Mouse (Mus musculus) hindbrain, embryonic 16.5 days (tissue): ENCODE data around the gene Dusp10. TPM values are rescaled to one million over a fixed set of nuclear protein-coding genes. Genes with fewer than 3 reads are reported as not detected.

ENCODE experiments used
- ATAC-seq: fragments of 200-750 bp; cut with Nextera tagmentation; 2 replicates; pipeline ENCODE4 v1.8.0; 2017; ENCODE audit warnings: moderate TSS enrichment, moderate library complexity
- H3K27ac ChIP-seq: fragments of 300-500 bp; sonication (generic); 2 replicates; pipeline ENCODE4 v1.5.1; 2014; ENCODE audit warnings: low read depth, mild to moderate bottlenecking, control low read depth, low read length, moderate library complexity
- H3K27me3 ChIP-seq: fragments of 300-500 bp; sonication (generic); replicated peaks from 2 replicates; pipeline ENCODE4 v1.6.1; 2014; ENCODE audit warnings: low read length; ENCODE audit not compliant: control insufficient read depth, insufficient read depth
- H3K36me3 ChIP-seq: fragments of 300-500 bp; sonication (generic); 2 replicates; pipeline ENCODE4 v1.6.1; 2014; ENCODE audit warnings: mild to moderate bottlenecking, low read length, moderate library complexity, mixed read lengths; ENCODE audit not compliant: control insufficient read depth, insufficient read depth
- H3K4me1 ChIP-seq: fragments of 300-500 bp; sonication (generic); 2 replicates; pipeline ENCODE4 v1.6.1; 2014; ENCODE audit warnings: low read depth, low read length; ENCODE audit not compliant: control insufficient read depth, insufficient read depth
- H3K4me2 ChIP-seq: fragments of 300-500 bp; sonication (generic); 2 replicates; pipeline ENCODE4 v1.6.1; 2014; ENCODE audit warnings: mild to moderate bottlenecking, low read length, control low read depth, moderate library complexity
- H3K4me3 ChIP-seq: fragments of 300-500 bp; sonication (generic); 2 replicates; pipeline ENCODE4 v1.5.1; 2014; ENCODE audit warnings: mild to moderate bottlenecking, low read length, control low read depth, moderate library complexity
- H3K9ac ChIP-seq: fragments of 300-500 bp; sonication (generic); 2 replicates; pipeline ENCODE4 v1.6.1; 2014; ENCODE audit warnings: low read depth, mild to moderate bottlenecking, control low read depth, low read length, moderate library complexity
- H3K9me3 ChIP-seq: fragments of 300-500 bp; sonication (generic); 2 replicates; pipeline ENCODE4 v1.6.1; 2014; ENCODE audit warnings: mild to moderate bottlenecking, low read length, moderate library complexity; ENCODE audit not compliant: control insufficient read depth
- WGBS: fragments of 180-500 bp; shearing (Covaris S2); extraction: QIAGEN DNeasy Blood & Tissue Kit; methylation state at CpG from one replicate; pipeline ENCODE4 v1.1.7; 2014; 5-methylcytosine and 5-hydroxymethylcytosine counted together
- polyA plus RNA-seq: library from polyadenylated mRNA; unstranded; fragments of >200 nt; fragmentation: Nextera tagmentation; extraction: Ambion mirVana; gene quantifications from 2 replicates; pipeline ENCODE4 v1.2.1, GENCODE M21; 2015

Gene Dusp10
- polyA plus RNA-seq, 1 experiment from 2014 or later = 5.6 TPM

DNA sequence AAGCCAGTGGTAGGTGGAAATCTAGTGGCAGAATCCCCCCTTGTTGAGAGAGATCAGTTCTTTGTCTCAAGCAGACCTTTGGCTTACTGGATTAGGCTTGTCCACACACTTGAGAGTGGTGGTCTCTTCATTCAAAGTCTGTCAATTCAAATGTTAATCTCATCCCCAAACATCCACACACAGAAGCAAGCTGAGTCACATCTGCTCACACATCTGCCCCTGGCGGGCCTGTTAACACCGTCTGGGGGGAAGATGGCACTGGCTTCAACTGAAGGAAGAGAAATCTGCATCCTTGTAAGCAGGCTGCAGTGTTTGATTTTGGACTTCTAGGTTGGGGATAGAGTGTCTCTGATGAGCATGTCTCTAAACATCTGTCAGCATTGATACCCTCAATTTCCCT is 10.9 kb downstream of the Dusp10 start:
- Histone ChIP-seq H3K4me1 (no peaks in the 10 kb centered on the region), H3K27me3 (no peaks in the 10 kb centered on the region), H3K27ac (no peak overlapping the region), H3K36me3 (no peaks in the 10 kb centered on the region), H3K4me2 (no peak overlapping the region), H3K4me3 (no peak overlapping the region), H3K9me3 (no peaks in the 10 kb centered on the region), H3K9ac (no peak overlapping the region)
- ATAC-seq = no peak
- 59% methylated on average over 2 of the region's 2 CpGs for WGBS

DNA sequence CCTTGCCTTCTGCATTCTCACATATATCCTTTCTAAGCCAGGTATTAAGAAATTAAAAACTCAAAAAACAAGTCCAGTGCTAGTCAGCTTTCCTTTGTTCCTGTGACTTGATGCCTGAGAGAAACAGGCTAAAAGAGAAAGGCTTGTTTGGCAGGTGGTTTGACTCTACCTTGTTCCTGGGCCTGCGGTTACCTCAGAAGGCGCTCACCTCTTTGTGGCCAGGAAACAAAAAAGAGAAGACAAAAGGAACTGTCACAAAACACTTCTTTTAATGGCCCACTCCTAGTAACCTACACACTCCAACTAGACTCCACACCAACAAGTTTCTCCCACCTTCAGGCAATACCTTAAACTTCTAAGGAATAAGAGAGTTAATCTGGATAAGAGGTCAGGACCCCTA is 11.5 kb downstream of the Dusp10 start:
- WGBS = 90% methylated on average over 2 of the region's 2 CpGs
- Histone ChIP-seq H3K4me2 (no peak overlapping the region), H3K9ac (no peak overlapping the region), H3K9me3 (no peaks in the 10 kb centered on the region), H3K27me3 (no peaks in the 10 kb centered on the region), H3K4me3 (no peak overlapping the region), H3K36me3 (no peaks in the 10 kb centered on the region), H3K4me1 (no peaks in the 10 kb centered on the region), H3K27ac (no peak overlapping the region)
- no peak for ATAC-seq

DNA sequence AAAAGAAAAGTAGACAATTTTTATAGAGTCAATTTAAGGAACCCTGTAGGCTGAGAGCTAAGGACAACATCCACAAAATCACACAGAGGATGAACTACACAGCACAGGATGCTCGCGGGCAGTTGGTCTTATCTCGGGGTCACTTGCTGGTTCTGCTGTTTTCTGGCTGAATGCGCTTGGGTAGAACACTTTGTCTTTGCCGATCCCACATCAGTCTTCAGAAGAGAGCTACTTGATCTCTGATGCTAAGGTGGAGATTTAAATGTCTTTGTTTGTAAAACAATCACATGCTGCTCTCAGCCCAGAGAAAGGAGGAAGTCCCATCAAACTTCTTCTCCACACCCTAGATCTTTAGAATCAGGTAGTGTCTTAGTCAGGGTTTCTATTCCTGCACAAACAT is 12.0 kb downstream of the Dusp10 start:
- H3K9ac ChIP-seq = no peak overlapping the region
- WGBS = 92% methylated on average over 5 of the region's 5 CpGs
- H3K9me3 ChIP-seq = no peaks in the 10 kb centered on the region
- no peak overlapping the region for H3K4me3 ChIP-seq
- H3K4me2 ChIP-seq = no peak overlapping the region
- no peaks in the 10 kb centered on the region for H3K4me1 ChIP-seq
- no peak for ATAC-seq
- no peaks in the 10 kb centered on the region for H3K27me3 ChIP-seq
- H3K36me3 ChIP-seq = no peaks in the 10 kb centered on the region
- H3K27ac ChIP-seq = no peak overlapping the region

DNA sequence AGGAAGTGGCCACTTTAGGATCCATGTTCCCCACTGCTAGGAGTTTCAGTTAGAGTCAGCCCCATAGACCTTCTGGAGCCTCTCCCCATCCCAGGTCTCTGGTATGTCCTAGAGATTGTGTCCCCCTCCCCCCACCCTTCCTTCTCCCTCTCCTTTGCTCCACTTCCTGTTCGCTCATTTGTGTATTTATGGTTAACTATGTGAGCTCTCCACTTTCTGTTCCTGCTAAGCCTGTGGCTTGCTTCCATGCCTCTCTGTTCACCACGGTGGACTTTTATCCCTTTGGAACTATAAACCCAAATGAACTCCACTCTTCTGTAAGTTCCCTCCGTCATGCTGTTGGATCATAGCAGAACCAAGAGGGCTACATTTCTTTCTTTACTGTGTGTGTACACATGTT is 13.9 kb downstream of the Dusp10 start:
- no peak overlapping the region for H3K9ac ChIP-seq
- no peak for ATAC-seq
- no peak overlapping the region for H3K4me3 ChIP-seq
- 91% methylated on average over 3 of the region's 3 CpGs for WGBS
- no peaks in the 10 kb centered on the region for H3K36me3 ChIP-seq
- no peaks in the 10 kb centered on the region for H3K27me3 ChIP-seq
- H3K4me2 ChIP-seq = no peak overlapping the region
- no peaks in the 10 kb centered on the region for H3K9me3 ChIP-seq
- no peaks in the 10 kb centered on the region for H3K4me1 ChIP-seq
- no peak overlapping the region for H3K27ac ChIP-seq

DNA sequence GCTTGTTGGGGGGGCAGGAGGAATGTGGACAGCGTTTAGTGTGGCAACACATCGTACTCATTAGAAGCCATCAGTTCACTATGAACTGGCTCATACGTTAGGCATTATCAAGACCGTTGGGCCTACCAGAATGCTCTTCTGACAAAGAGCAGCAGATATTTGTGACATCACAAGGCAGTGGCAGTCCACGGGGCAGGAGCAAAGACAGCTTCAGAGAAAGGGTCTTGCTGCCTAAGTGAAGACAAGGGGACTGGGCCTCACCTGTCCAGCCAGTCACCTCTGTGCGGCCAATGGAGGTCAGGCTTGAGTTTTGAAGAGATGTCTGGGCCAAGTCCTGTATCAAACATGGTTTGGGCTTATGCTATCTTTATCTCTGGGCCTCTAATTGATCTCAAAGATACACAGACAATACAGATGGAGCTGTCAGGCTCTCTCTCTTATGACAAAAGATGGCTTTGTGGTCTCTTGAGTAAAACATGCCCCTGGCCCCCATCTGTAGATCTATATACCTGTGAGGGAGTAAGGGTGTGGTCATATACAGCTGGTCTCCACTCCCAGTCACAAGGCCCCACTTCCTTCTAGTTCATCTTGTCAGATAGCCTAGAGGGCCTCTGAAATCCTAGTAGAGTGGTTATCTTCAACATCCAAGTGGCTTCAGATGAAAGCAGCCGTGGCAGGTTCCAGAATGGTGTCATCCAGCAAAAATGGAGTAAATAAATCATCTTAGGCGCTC is 17.1 kb downstream of the Dusp10 start:
- ATAC-seq = no peak
- Histone ChIP-seq H3K4me2 (no peak overlapping the region), H3K4me1 (peaks cover 4% of the 10 kb centered on the region; the same call in 1 of the 2 replicates), H3K4me3 (no peak overlapping the region), H3K27me3 (no peaks in the 10 kb centered on the region), H3K36me3 (no peaks in the 10 kb centered on the region), H3K27ac (no peak overlapping the region), H3K9me3 (no peaks in the 10 kb centered on the region), H3K9ac (no peak overlapping the region)
- WGBS = 93% methylated on average over 8 of the region's 8 CpGs

DNA sequence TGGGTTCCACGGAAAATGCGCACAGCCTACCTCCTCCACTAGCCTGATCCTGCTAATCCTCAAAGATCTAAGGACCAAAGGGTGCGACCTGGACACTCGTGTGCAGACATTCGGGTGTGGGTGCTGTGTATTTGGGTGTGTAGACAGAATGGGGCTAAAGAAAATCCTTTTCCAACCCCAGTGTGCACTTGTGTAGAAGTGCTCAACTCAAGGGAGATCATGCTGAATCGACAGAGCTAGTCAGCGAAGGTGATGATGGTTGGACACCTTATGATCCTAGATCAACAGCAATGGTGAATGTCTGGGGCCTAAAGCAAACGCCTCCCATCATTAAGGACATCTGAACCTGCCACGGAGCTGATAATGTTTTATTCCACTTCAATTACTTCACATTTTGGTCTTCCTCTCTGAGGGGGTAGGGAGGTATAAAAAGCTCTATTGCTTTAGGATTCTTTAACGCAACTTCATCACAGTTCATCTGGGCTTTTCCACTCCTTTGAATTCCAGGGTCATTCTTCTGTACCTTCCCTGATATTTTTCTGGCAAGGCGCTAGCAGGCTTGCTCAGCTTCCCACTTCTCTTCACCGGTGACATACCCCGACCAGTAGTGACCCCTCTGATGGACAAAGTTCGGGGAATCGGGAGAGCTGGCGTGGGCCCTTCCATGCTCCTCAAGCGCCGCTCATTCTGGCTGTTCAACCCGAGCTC is 19.7 kb downstream of the Dusp10 start:
- Histone ChIP-seq H3K27ac (peak overlapping the region; percentile 93), H3K9ac (peak overlapping the region; percentile 88), H3K4me1 (peaks cover 11% of the 10 kb centered on the region), H3K4me2 (peak overlapping the region; percentile 89), H3K36me3 (no peaks in the 10 kb centered on the region), H3K4me3 (peak overlapping the region; percentile 66), H3K9me3 (no peaks in the 10 kb centered on the region), H3K27me3 (no peaks in the 10 kb centered on the region)
- no peak for ATAC-seq
- 24% methylated on average over 19 of the region's 19 CpGs for WGBS

DNA sequence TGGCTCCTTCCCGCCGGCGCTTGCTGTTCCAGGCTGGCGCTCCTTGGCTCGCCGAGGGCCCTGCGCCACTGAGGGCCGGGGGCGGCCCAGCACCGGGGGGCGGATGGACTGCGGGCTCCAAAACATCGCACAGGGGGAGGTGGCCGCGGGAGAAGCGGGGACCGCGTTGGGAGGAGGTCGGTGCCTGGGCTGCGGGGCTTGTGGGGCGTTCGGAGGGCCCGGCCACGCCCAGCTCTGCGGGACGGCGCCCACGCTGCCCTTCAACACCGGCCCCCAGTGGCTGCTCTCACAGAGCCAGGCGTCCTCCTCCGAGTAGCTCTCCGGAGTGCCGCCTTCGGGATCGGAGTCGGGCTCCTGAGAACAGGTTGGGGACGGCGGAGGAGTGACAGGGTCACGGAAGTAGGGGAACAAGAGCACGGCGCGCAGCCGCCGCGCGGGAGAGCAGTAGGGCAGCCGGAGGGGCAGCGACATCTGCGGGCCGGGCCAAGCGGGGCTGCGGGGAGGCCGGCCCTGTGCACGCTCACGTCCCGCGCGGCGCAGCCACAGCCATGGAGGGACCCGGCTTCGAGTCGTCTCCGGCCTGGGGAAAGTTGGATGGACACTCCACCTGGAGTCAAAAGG is 20.4 kb downstream of the Dusp10 start:
- Histone ChIP-seq H3K4me3 (peak overlapping the region; percentile 66), H3K9me3 (no peaks in the 10 kb centered on the region), H3K9ac (peak overlapping the region; percentile 88), H3K36me3 (no peaks in the 10 kb centered on the region), H3K4me2 (peak overlapping the region; percentile 89), H3K4me1 (peaks cover 11% of the 10 kb centered on the region), H3K27me3 (no peaks in the 10 kb centered on the region), H3K27ac (peak overlapping the region; percentile 93)
- WGBS = 0% methylated on average over 48 of the region's 63 CpGs
- peak; percentile 75 for ATAC-seq

DNA sequence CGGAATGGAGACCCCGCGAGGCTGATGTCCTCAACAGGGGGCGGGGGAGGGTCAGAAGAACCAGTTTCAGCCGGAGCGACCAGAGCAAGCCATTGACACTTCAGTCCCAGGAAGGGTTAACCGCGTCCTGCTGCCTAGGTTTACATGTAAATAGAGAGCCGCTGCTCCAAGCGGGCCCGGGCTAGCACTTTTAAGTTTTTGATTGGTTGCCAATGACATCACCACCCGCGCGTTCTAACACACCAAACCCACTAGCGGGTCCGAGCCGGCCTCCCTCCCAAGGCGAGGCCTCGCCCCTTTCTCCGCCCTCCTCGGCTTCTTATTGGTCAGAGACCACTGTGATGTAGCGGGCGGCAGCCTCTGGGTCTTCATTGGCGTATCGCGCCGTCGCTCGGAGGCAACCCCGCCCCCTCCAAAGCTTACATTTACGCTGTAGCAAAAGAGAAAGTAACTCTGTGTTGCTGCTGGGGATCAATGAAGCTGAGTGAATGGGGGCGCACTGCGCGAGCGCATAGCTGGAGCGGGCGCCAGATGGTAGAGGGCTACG is 21.0 kb downstream of the Dusp10 start, which contains the start of gene 1700056E22Rik:
TSS of gene 1700056E22Rik (minus strand) at position 291 of the 547 bp plus-strand sequence.
- Histone ChIP-seq H3K9ac (peak within 1 kb of the TSS; percentile 88), H3K27me3 (no peaks in the 10 kb centered on the region), H3K4me1 (peaks cover 11% of the 10 kb centered on the region), H3K36me3 (no peaks in the 10 kb centered on the region), H3K9me3 (no peaks in the 10 kb centered on the region), H3K4me2 (peak within 1 kb of the TSS; percentile 89), H3K4me3 (peak within 1 kb of the TSS; percentile 66), H3K27ac (peak within 1 kb of the TSS; percentile 93)
- peak; percentile 99 for ATAC-seq
- under 1% methylated on average over 38 of the region's 38 CpGs for WGBS

DNA sequence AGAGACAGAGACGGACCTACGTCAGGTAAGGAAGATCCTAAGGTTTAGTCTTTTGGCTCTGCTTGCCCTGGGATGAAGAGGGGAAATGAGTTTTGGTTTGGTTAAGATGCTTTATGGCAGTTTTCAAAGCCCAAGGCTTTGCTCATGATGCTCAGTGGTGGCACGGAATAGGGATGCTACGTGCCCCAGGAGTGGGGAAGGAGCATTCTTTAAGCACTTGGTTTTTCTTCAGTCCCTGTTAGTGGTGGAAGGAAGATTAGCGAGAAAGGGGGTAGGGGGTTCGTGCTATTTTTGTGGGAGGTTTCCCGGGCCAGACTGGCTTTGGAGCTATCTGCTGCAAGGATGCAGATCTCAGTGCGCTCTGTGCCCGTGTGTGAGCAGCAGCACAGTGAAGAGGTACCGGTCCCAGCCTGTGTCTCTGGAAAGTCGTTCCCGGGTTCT is 21.7 kb downstream of the Dusp10 start:
- 0% methylated on average over 12 of the region's 12 CpGs for WGBS
- ATAC-seq = no peak
- H3K4me1 ChIP-seq = peaks cover 11% of the 10 kb centered on the region

More for the DNA sequence above, 21.7 kb downstream of the Dusp10 start:
- peak overlapping the region; percentile 57 for H3K27ac ChIP-seq
- no peaks in the 10 kb centered on the region for H3K27me3 ChIP-seq
- H3K9ac ChIP-seq = peak overlapping the region; percentile 65
- H3K4me2 ChIP-seq = peak overlapping the region; percentile 89
- H3K36me3 ChIP-seq = no peaks in the 10 kb centered on the region
- H3K4me3 ChIP-seq = peak overlapping the region; percentile 66
- H3K9me3 ChIP-seq = no peaks in the 10 kb centered on the region
